Mouse (Mus musculus) E14TG2a.4 (cell line): ENCODE data around the gene Etl4.

Experiments
- CTCF ChIP-seq: conservative IDR thresholded peaks from 2 replicates; pipeline ENCODE4 v1.5.1; 2014; ENCODE audit warnings: low read length
- POU5F1 ChIP-seq: IDR thresholded peaks from 2 replicates; pipeline ENCODE4 v1.6.1; 2014; ENCODE audit warnings: low read length, borderline replicate concordance

DNA sequence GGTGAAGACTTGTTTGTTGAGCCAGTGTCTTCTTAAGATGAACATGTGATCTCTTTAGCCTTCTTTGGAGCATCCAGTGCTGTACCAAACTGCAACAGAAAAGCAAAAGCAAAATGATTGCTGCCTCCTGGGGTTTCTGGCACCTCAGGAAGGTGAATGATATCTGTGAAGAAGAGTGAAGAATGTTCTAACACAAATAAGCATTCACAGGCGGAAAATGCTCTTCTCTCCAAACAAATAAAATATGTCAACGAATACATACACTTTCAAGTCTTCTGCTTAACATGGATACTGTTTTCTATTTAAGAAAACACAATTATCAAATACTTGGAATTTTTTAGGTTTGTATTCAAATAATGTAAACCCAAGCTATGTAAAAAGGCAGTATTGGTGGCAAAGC, 678.3 kb downstream of the Etl4 start:
- TF ChIP-seq CTCF, result no peak
- TF ChIP-seq POU5F1, result no peak
